Comparison of ENCODE assay signal across 8 mouse cellular contexts in genomic region chr11:35231361-35232090, GRCm38 (mm10).
DNase-seq lines count a peak whose midpoint lies in the region; ATAC-seq lines count a peak whose summit lies in the region.
"Had no signal": no experiment of that assay in that cellular context is flagged by ENCODE, and none has a peak within 500 bp of the region (broad histone marks: within the 10 kb centered on the region; RNA-seq: fewer than 3 reads in every experiment).

No protein-coding gene starts in this region.

- 62% methylated on average over 10 of the region's 10 CpGs for WGBS in heart, embryonic 15.5 days

- H3K27me3 ChIP-seq in heart, embryonic 15.5 days, result no peaks in the 10 kb centered on the region

- H3K9me3 ChIP-seq in heart, embryonic 15.5 days (replicated peaks), result no peaks in the 10 kb centered on the region
- H3K9me3 ChIP-seq: neural tube, embryonic 13.5 days had no signal

- H3K4me3 ChIP-seq in heart, embryonic 15.5 days, result no peak overlapping the region
- H3K4me3 ChIP-seq: neural tube, embryonic 13.5 days had no signal

- no peaks in the 10 kb centered on the region for H3K36me3 ChIP-seq in heart, embryonic 15.5 days
- H3K36me3 ChIP-seq: neural tube, embryonic 13.5 days had no signal

- peak; percentile 55 for DNase-seq in urinary bladder, postnatal 14 days (ENCODE audit: low spot score)
- no peak for DNase-seq in urinary bladder, adult 2 months (ENCODE audit: low spot score)
- DNase-seq in cerebellum, postnatal 10 days, result peak; percentile 85 to 87
- no peak for DNase-seq in spleen, postnatal 10 days (ENCODE audit: low spot score in 2 of 2)
- DNase-seq in layer of hippocampus, adult 18-20 months (ENCODE audit: low spot score in 2 of 2), result no peak
- no peak for DNase-seq in B cell, adult 2 months

- H3K4me1 ChIP-seq in heart, embryonic 15.5 days (replicated peaks), result peaks cover 13% of the 10 kb centered on the region
- H3K4me1 ChIP-seq: neural tube, embryonic 13.5 days had no signal

- H3K4me2 ChIP-seq in heart, embryonic 15.5 days, result no peak overlapping the region
- H3K4me2 ChIP-seq: neural tube, embryonic 13.5 days had no signal

- H3K9ac ChIP-seq in heart, embryonic 15.5 days, result no peak overlapping the region
- H3K9ac ChIP-seq: neural tube, embryonic 13.5 days had no signal

- H3K27ac ChIP-seq in heart, embryonic 15.5 days, result peak overlapping the region; percentile 45; the same call in 1 of the 2 replicates
- H3K27ac ChIP-seq: neural tube, embryonic 13.5 days had no signal

- no peak for ATAC-seq in heart, embryonic 15.5 days (replicated peaks; ENCODE audit: insufficient number of reproducible peaks, insufficient read depth, low FRiP score, low read depth)

Comparison
In these comparisons a context has a peak if more than half of its experiments do, and no peak if none do; other contexts are left out.
1. DNase-seq: peak in urinary bladder, postnatal 14 days (single experiment) and cerebellum, postnatal 10 days (2 of 2); none in urinary bladder, adult 2 months (single experiment), spleen, postnatal 10 days (0 of 2), layer of hippocampus, adult 18-20 months (0 of 2) and B cell, adult 2 months (0 of 2).